Comparison of ENCODE assay signal across 24 mouse cellular contexts in genomic region chr2:92241317-92241716, GRCm38 (mm10).
DNase-seq lines count a peak whose midpoint lies in the region; ATAC-seq lines count a peak whose summit lies in the region.
"Had no signal": no experiment of that assay in that cellular context is flagged by ENCODE, and none has a peak within 500 bp of the region (broad histone marks: within the 10 kb centered on the region; RNA-seq: fewer than 3 reads in every experiment).

No protein-coding gene starts in this region.

- H3K9me3 ChIP-seq in hindbrain, embryonic 14.5 days (ENCODE audit: control insufficient read depth, low read length) = no peaks in the 10 kb centered on the region
- H3K9me3 ChIP-seq: embryonic facial prominence, embryonic 12.5 days; embryonic facial prominence, embryonic 15.5 days; heart, embryonic 12.5 days; heart, embryonic 15.5 days; hindbrain, embryonic 15.5 days had no signal

- ATAC-seq in hindbrain, embryonic 14.5 days (ENCODE audit: low FRiP score) = no peak
- ATAC-seq: forebrain, embryonic 14.5 days; forebrain, postnatal 0 days; intestine, postnatal 0 days had no signal

- no peak overlapping the region for H3K4me3 ChIP-seq in hindbrain, embryonic 14.5 days (replicated peaks; ENCODE audit: low read length)
- H3K4me3 ChIP-seq: embryonic facial prominence, embryonic 12.5 days; embryonic facial prominence, embryonic 15.5 days; gastrocnemius, adult 2 months; heart, embryonic 12.5 days; heart, embryonic 15.5 days; hindbrain, embryonic 15.5 days had no signal

- H3K4me1 ChIP-seq in hindbrain, embryonic 14.5 days (replicated peaks; ENCODE audit: control insufficient read depth, insufficient read depth, low read length) = no peaks in the 10 kb centered on the region
- H3K4me1 ChIP-seq: embryonic facial prominence, embryonic 12.5 days; embryonic facial prominence, embryonic 15.5 days; heart, embryonic 15.5 days; hindbrain, embryonic 15.5 days had no signal

- H3K27ac ChIP-seq in hindbrain, embryonic 14.5 days = no peak overlapping the region
- H3K27ac ChIP-seq: embryonic facial prominence, embryonic 12.5 days; embryonic facial prominence, embryonic 15.5 days; gastrocnemius, adult 2 months; heart, embryonic 15.5 days; hindbrain, embryonic 15.5 days had no signal

- no peak overlapping the region for H3K9ac ChIP-seq in hindbrain, embryonic 14.5 days
- H3K9ac ChIP-seq: embryonic facial prominence, embryonic 12.5 days; embryonic facial prominence, embryonic 15.5 days; forebrain, postnatal 0 days; heart, embryonic 12.5 days; heart, embryonic 15.5 days; hindbrain, embryonic 15.5 days had no signal

- WGBS in hindbrain, embryonic 14.5 days = 90% methylated on average over 3 of the region's 3 CpGs

- no peak overlapping the region for H3K4me2 ChIP-seq in hindbrain, embryonic 14.5 days (replicated peaks)
- H3K4me2 ChIP-seq: embryonic facial prominence, embryonic 12.5 days; embryonic facial prominence, embryonic 15.5 days; heart, embryonic 12.5 days; heart, embryonic 15.5 days; hindbrain, embryonic 15.5 days had no signal

- DNase-seq in heart, adult 11 months = peak; percentile 7
- no peak for DNase-seq in heart, postnatal 4 days
- DNase-seq in 416B (ENCODE audit: low read depth) = peak; percentile 67
- DNase-seq in Muller cell, postnatal 12 days (ENCODE audit: inconsistent ontology term) = peak; percentile 8
- no peak for DNase-seq in left cerebral cortex, postnatal 10 days (ENCODE audit: extremely low spot score in 1 of 2, low spot score in 2 of 2)
- no peak for DNase-seq in hindbrain, embryonic 14.5 days (ENCODE audit: low spot score)
- DNase-seq: adrenal gland, postnatal 14 days; cerebellum, adult 11 months; cerebellum, adult 2 months; cerebellum, adult 9-11 months; cerebellum, postnatal 25 days; forebrain, postnatal 0 days; gastrocnemius, adult 2 months; gastrocnemius, postnatal 14 days; heart, adult 18-20 months; heart, postnatal 10 days; heart, postnatal 36 days had no signal

- H3K36me3 ChIP-seq in hindbrain, embryonic 14.5 days (replicated peaks; ENCODE audit: control insufficient read depth, insufficient read depth) = peaks cover 25% of the 10 kb centered on the region

- no peaks in the 10 kb centered on the region for H3K27me3 ChIP-seq in hindbrain, embryonic 14.5 days (ENCODE audit: control insufficient read depth, insufficient read depth, low read length)
- H3K27me3 ChIP-seq: embryonic facial prominence, embryonic 12.5 days; embryonic facial prominence, embryonic 15.5 days; heart, embryonic 12.5 days; heart, embryonic 15.5 days; hindbrain, embryonic 15.5 days had no signal

- intact Hi-C loops in left cerebral cortex, postnatal 10 days (cut with DNase I) = no loop called here

Comparison
In these comparisons a context has a peak if more than half of its experiments do, and no peak if none do; other contexts are left out.
1. DNase-seq: peak in heart, adult 11 months (single experiment), 416B (single experiment) and Muller cell, postnatal 12 days (single experiment); none in heart, postnatal 4 days (single experiment), left cerebral cortex, postnatal 10 days (0 of 2) and hindbrain, embryonic 14.5 days (single experiment).